Mouse (Mus musculus) heart, adult 2 months (tissue): ENCODE measurements around the gene Calhm1. TPM values are rescaled to one million over a fixed set of nuclear protein-coding genes. Genes with fewer than 3 reads are reported as not detected.

Experiments
- DNase-seq, 2 experiments: peaks; one replicate each; pipeline ENCODE4 v3.0.0; 2021
- H3K27ac ChIP-seq: fragments of 200-600 bp; 2 replicates; pipeline ENCODE4 v1.8.1; 2022
- H3K27me3 ChIP-seq: fragments of 200-500 bp; 2 replicates; pipeline ENCODE4 v1.6.1; 2012; ENCODE audit warnings: mild to moderate bottlenecking, low read length, inconsistent platforms, mixed read lengths; ENCODE audit not compliant: control insufficient read depth, insufficient read depth
- H3K36me3 ChIP-seq: fragments of 200-500 bp; 2 replicates; pipeline ENCODE4 v1.6.1; 2012; ENCODE audit warnings: low read length, inconsistent platforms; ENCODE audit not compliant: control insufficient read depth, insufficient read depth
- H3K4me1 ChIP-seq: fragments of 200-500 bp; 2 replicates; pipeline ENCODE4 v1.6.1; 2011; ENCODE audit warnings: low read length; ENCODE audit not compliant: control insufficient read depth, insufficient read depth
- H3K4me3 ChIP-seq: fragments of 200-600 bp; 2 replicates; pipeline ENCODE4 v1.8.1; 2022
- H3K79me2 ChIP-seq: fragments of 200-500 bp; replicated peaks from 2 replicates; pipeline ENCODE4 v1.6.1; 2012; ENCODE audit warnings: mild to moderate bottlenecking, inconsistent platforms, low read length, moderate library complexity, mixed read lengths; ENCODE audit not compliant: control insufficient read depth, insufficient read depth
- H3K9ac ChIP-seq: fragments of 200-500 bp; 2 replicates; pipeline ENCODE4 v1.6.1; 2012; ENCODE audit warnings: low read depth, mild to moderate bottlenecking, control low read depth, inconsistent platforms, low read length, mixed read lengths
- CTCF ChIP-seq: fragments of 200-600 bp; IDR thresholded peaks from 2 replicates; pipeline ENCODE4 v1.8.1; 2022; ENCODE audit warnings: antibody characterized with exemption, mild to moderate bottlenecking, moderate library complexity
- EP300 ChIP-seq: fragments of 200-500 bp; IDR thresholded peaks from 2 replicates; pipeline ENCODE4 v1.6.1; 2011; ENCODE audit warnings: low read depth, low read length, control low read depth; ENCODE audit not compliant: insufficient read depth
- POLR2A ChIP-seq: fragments of 200-500 bp; IDR thresholded peaks from 2 replicates; pipeline ENCODE4 v1.6.1; 2011; ENCODE audit warnings: mild to moderate bottlenecking, low read depth, low read length, control low read depth; ENCODE audit not compliant: insufficient read depth
- WGBS: fragments of 180-500 bp; shearing (Covaris S2); methylation state at CpG from one replicate; pipeline ENCODE4 v1.1.7; 2018; 5-methylcytosine and 5-hydroxymethylcytosine counted together
- intact Hi-C: fragments of 180-260 bp; cut with DNase I; formaldehyde crosslinking; loops from one replicate; pipeline ENCODE4 v1.15.1; 2025
- polyA plus RNA-seq: library from polyadenylated mRNA; depleted of rRNA; stranded (reverse); fragments of >200 nt; gene quantifications from 2 replicates; pipeline ENCODE4 v1.2.3, GENCODE M21; 2012
- total RNA-seq, 2 experiments: library from RNA; stranded (reverse); gene quantifications; 2 replicates each; pipeline ENCODE4 v1.2.3; 2021

Calhm1 gene
- total and polyA plus RNA-seq, 3 experiments, result not detected

DNA sequence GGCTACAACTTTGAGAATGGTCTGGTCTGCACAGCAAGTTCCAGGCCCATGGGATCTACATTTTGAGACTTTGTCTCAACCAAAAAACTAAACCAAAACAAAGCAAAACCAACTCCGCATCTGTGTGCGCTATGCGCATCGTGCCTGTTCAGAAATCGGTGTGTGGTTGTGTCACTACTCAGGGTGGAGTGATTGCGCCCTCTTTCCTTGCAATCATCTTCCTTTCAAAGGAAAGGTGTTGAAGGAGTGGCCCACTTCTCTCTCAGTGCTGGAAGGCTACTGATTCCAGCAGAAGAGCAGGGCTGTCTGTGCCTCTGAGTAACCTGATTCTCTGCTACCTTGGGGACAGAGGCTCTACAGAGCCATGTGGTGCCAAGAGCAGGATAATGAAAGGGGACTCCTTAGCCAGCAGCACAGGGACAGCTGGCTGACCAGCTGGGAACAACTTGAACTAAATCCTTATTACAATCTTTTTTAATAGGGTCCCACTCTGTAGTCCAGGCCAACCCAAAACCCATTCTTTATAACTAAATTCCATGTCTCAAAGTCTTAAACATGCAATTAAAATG lies 19.2 kb upstream of the Calhm1 start:
- DNase-seq, result no peak
- Histone ChIP-seq H3K27ac (no peak overlapping the region), H3K4me3 (no peak overlapping the region), H3K4me1 (no peaks in the 10 kb centered on the region), H3K9ac (no peak overlapping the region), H3K27me3 (no peaks in the 10 kb centered on the region), H3K36me3 (no peaks in the 10 kb centered on the region), H3K79me2 (no peaks in the 10 kb centered on the region)
- TF ChIP-seq EP300 (no peak), POLR2A (no peak), CTCF (no peak)
- 95% methylated on average over 6 of the region's 6 CpGs for WGBS
- intact Hi-C loops, result no loop called here

DNA sequence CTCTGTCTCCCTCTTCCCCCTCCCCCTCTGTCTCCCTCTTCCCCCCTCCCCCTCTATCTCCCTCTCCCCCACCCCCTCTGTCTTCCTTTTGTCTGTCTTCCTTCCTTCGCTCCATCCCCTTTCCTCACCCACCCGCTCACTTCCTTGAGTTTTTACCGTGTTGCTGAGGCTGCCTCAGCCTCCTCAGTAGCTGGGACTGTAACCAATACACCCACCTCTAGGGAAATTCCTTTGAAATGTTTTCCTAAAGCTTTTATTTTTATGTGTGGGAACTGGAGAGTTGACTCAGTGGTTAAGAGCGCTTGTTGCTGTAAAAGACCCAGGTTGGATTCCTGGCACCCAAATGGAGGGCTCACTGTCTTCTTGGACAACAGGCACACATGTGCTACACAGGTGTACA lies 17.6 kb upstream of the Calhm1 start:
- no peak for DNase-seq
- H3K9ac ChIP-seq, result no peak overlapping the region
- intact Hi-C loops, result no loop called here
- H3K4me3 ChIP-seq, result no peak overlapping the region
- H3K27ac ChIP-seq, result no peak overlapping the region
- H3K36me3 ChIP-seq, result no peaks in the 10 kb centered on the region
- H3K79me2 ChIP-seq, result no peaks in the 10 kb centered on the region
- TF ChIP-seq EP300, result no peak
- TF ChIP-seq POLR2A, result no peak
- no peak for TF ChIP-seq CTCF
- H3K27me3 ChIP-seq, result no peaks in the 10 kb centered on the region
- 63% methylated on average over 4 of the region's 4 CpGs for WGBS
- no peaks in the 10 kb centered on the region for H3K4me1 ChIP-seq

DNA sequence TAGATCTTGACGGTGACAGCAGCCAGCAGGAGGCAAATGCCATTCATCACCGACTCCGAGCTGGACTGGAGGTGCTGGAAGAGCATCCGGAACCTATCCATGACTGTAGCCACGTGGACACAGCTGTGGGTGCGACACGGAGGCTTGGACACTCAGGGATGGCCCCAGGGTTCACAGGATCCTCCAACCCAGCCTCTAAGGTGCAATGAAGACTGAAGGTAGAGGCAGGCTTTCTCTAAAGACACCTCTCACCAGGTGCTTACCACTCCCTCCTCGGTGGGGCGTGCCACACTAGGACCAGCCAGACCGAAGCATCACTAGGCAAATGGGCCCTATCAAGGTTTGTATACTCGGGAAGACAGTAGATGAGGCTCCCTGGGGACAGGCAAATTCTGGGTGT lies 13.6 kb upstream of the Calhm1 start, which contains the start of gene Calhm3:
Gene Calhm3, minus strand, starts transcription at position 101 of the 400 bp plus-strand sequence.
- WGBS, result 78% methylated on average over 11 of the region's 11 CpGs
- no peaks in the 10 kb centered on the region for H3K27me3 ChIP-seq
- no peaks in the 10 kb centered on the region for H3K4me1 ChIP-seq
- no peaks in the 10 kb centered on the region for H3K36me3 ChIP-seq
- TF ChIP-seq CTCF (no peak), POLR2A (no peak), EP300 (no peak)
- no peak within 1 kb of the TSS for H3K4me3 ChIP-seq
- intact Hi-C loops, result no loop called here
- no peak within 1 kb of the TSS for H3K9ac ChIP-seq
- no peaks in the 10 kb centered on the region for H3K79me2 ChIP-seq
- DNase-seq, result no peak
- no peak within 1 kb of the TSS for H3K27ac ChIP-seq

GRCm38 (mm10) chr19:47153767-47154166 lies 9.7 kb upstream of the Calhm1 start:
- H3K9ac ChIP-seq, result no peak overlapping the region
- no peak overlapping the region for H3K27ac ChIP-seq
- TF ChIP-seq POLR2A (no peak), EP300 (no peak), CTCF (no peak)
- no peaks in the 10 kb centered on the region; the same call in 1 of the 2 replicates for H3K27me3 ChIP-seq
- no peak for DNase-seq
- intact Hi-C loops, result no loop called here
- no peaks in the 10 kb centered on the region for H3K36me3 ChIP-seq
- H3K79me2 ChIP-seq, result no peaks in the 10 kb centered on the region
- no peaks in the 10 kb centered on the region for H3K4me1 ChIP-seq
- 89% methylated on average over 7 of the region's 7 CpGs for whole genome bisulfite sequencing
- no peak overlapping the region for H3K4me3 ChIP-seq

GRCm38 (mm10) chr19:47152062-47152369 lies 8.0 kb upstream of the Calhm1 start:
- no peak overlapping the region for H3K27ac ChIP-seq
- 61% methylated on average over 12 of the region's 12 CpGs for WGBS
- no peak for DNase-seq
- H3K27me3 ChIP-seq, result no peaks in the 10 kb centered on the region; the same call in 1 of the 2 replicates
- no peaks in the 10 kb centered on the region for H3K4me1 ChIP-seq
- H3K79me2 ChIP-seq, result no peaks in the 10 kb centered on the region
- no peaks in the 10 kb centered on the region for H3K36me3 ChIP-seq
- TF ChIP-seq CTCF, result no peak
- TF ChIP-seq EP300, result no peak
- TF ChIP-seq POLR2A, result no peak
- H3K9ac ChIP-seq, result no peak overlapping the region
- H3K4me3 ChIP-seq, result no peak overlapping the region
- intact Hi-C loops, result no loop called here

DNA sequence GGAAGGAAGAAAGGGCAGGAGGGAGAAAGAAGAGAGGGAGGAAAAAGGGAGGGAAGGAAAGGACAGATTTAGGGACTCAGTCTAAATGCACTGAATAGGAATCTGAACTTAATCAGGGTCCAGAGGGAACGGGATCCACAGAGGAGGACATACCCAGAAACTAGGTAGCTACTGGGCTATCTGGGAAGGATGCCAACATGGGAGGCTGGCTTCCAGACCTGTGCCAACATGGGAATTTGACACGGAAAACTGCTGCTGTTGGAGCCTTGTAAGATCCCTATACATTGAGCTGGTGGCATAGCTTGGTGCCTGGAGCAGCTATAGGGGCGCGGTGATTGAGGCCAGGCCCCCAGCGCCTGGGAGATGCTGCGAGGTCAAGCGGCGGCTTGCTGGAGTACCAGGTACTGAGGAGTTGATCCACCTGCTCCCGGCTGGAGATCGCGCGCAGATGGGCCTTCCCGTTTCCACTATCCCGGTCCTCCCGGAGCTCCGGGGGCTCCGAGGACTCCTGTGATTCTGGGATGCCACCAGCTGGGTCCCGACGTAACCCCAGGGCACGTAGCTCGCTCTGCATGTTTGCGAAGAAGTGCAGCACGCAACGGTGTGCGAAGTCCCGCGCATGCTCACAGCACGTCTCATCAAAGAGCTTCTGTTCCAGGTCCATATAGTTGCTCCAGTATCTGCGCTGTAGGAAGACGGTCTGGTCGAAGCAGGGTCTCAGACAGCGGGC lies 7.4 kb upstream of the Calhm1 start:
- intact Hi-C loops, result no loop called here
- no peaks in the 10 kb centered on the region for H3K36me3 ChIP-seq
- no peaks in the 10 kb centered on the region; the same call in 1 of the 2 replicates for H3K27me3 ChIP-seq
- no peak overlapping the region for H3K4me3 ChIP-seq
- 32% methylated on average over 32 of the region's 32 CpGs for WGBS
- DNase-seq, result no peak
- no peaks in the 10 kb centered on the region for H3K4me1 ChIP-seq
- H3K9ac ChIP-seq, result no peak overlapping the region
- H3K27ac ChIP-seq, result no peak overlapping the region
- H3K79me2 ChIP-seq, result no peaks in the 10 kb centered on the region
- no peak for TF ChIP-seq CTCF
